In the genomic region with DNA sequence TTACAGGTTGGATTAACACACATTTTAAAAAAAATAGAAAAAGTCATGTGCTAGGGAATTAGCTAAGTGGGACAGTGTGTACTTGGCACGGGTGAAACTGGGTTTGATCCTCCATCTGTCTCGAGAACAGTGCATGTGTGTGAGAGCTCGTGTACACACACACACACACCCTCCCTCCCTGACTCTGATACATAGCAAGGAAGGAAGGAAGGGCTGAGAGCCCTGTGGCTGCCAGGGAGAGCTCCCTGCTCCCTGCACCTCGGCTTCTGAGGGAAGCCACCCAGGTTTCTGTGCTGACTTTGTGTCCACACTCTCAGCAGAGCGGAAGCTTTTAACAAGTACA, we compare ENCODE assay signal across 8 mouse cellular contexts.
DNase-seq lines count a peak whose midpoint lies in the region; ATAC-seq and TF ChIP-seq lines count a peak whose summit lies in the region.

No protein-coding gene starts in this region.

- no peak for TF ChIP-seq EP300 in heart, postnatal 0 days (IDR thresholded peaks at IDR 0.05; ENCODE audit: low read depth)

- H3K4me2 ChIP-seq in heart, postnatal 0 days (ENCODE audit: low read depth, low read length), result peak overlapping the region; percentile 58
- H3K4me2 ChIP-seq in limb, embryonic 13.5 days (replicated peaks), result peak overlapping the region; percentile 55
- H3K4me2 ChIP-seq in midbrain, embryonic 15.5 days, result peak overlapping the region; percentile 48

- intact Hi-C loops in gastrocnemius, postnatal 14 days (cut with DNase I; ENCODE audit: low total_unique reads), result no loop called here

- ATAC-seq in common myeloid progenitor, adult 5-6 weeks (replicated peaks; ENCODE audit: low read depth, poor library complexity, severe bottlenecking), result 0 out of 2 replicates have a peak, but pooled peaks have one; percentile 18
- ATAC-seq in heart, postnatal 0 days (ENCODE audit: insufficient read depth, low read depth), result peak; percentile 71
- peak; percentile 30; the same call in 1 of the 2 replicates for ATAC-seq in limb, embryonic 13.5 days (ENCODE audit: low FRiP score, low read depth)
- ATAC-seq in midbrain, embryonic 15.5 days (replicated peaks), result peak; percentile 69

- no peaks in the 10 kb centered on the region for H3K27me3 ChIP-seq in heart, postnatal 0 days (ENCODE audit: control insufficient read depth, insufficient read depth, low read length)
- H3K27me3 ChIP-seq in limb, embryonic 13.5 days, result no peaks in the 10 kb centered on the region
- H3K27me3 ChIP-seq in midbrain, embryonic 15.5 days (replicated peaks), result no peaks in the 10 kb centered on the region

- no peaks in the 10 kb centered on the region for H3K36me3 ChIP-seq in heart, postnatal 0 days (replicated peaks; ENCODE audit: control insufficient read depth, insufficient read depth, low read length)
- H3K36me3 ChIP-seq in limb, embryonic 13.5 days, result no peaks in the 10 kb centered on the region
- H3K36me3 ChIP-seq in midbrain, embryonic 15.5 days (replicated peaks), result no peaks in the 10 kb centered on the region

- 12% methylated on average over 5 of the region's 5 CpGs for WGBS in heart, postnatal 0 days
- 7% methylated on average over 5 of the region's 5 CpGs for WGBS in limb, embryonic 13.5 days
- 10% methylated on average over 5 of the region's 5 CpGs for WGBS in midbrain, embryonic 15.5 days

- H3K4me1 ChIP-seq in heart, postnatal 0 days (ENCODE audit: control insufficient read depth, insufficient read depth), result peaks cover 24% of the 10 kb centered on the region
- peaks cover 52% of the 10 kb centered on the region for H3K4me1 ChIP-seq in limb, embryonic 13.5 days
- H3K4me1 ChIP-seq in midbrain, embryonic 15.5 days, result peaks cover 35% of the 10 kb centered on the region

- no peak overlapping the region; the same call in 1 of the 2 replicates for H3K4me3 ChIP-seq in layer of hippocampus, adult 2 months
- H3K4me3 ChIP-seq in heart, postnatal 0 days (ENCODE audit: low read depth, low read length), result 0 out of 2 replicates have a peak overlapping the region, but pooled peaks have one; percentile 29
- no peak overlapping the region for H3K4me3 ChIP-seq in limb, embryonic 13.5 days
- no peak overlapping the region for H3K4me3 ChIP-seq in midbrain, embryonic 15.5 days

- H3K9me3 ChIP-seq in heart, postnatal 0 days (replicated peaks; ENCODE audit: control insufficient read depth, low read length), result no peaks in the 10 kb centered on the region
- no peaks in the 10 kb centered on the region for H3K9me3 ChIP-seq in limb, embryonic 13.5 days
- H3K9me3 ChIP-seq in midbrain, embryonic 15.5 days, result no peaks in the 10 kb centered on the region

- H3K9ac ChIP-seq in heart, postnatal 0 days (replicated peaks; ENCODE audit: low read depth, low read length), result peak overlapping the region; percentile 52; the same call in 1 of the 2 replicates
- no peak overlapping the region for H3K9ac ChIP-seq in limb, embryonic 13.5 days
- no peak overlapping the region for H3K9ac ChIP-seq in midbrain, embryonic 15.5 days

- H3K27ac ChIP-seq in layer of hippocampus, adult 2 months, result peak overlapping the region; percentile 97
- peak overlapping the region; percentile 91 for H3K27ac ChIP-seq in heart, postnatal 0 days (ENCODE audit: low read depth)
- peak overlapping the region; percentile 90 for H3K27ac ChIP-seq in limb, embryonic 13.5 days
- H3K27ac ChIP-seq in midbrain, embryonic 15.5 days, result peak overlapping the region; percentile 20; the same call in 1 of the 2 replicates

- peak; percentile 51 to 52 for DNase-seq in layer of hippocampus, adult 2 months (ENCODE audit: low spot score in 2 of 2)
- DNase-seq in layer of hippocampus, adult 9-10 months (ENCODE audit: low spot score), result no peak
- DNase-seq in heart, postnatal 0 days (ENCODE audit: low spot score), result peak; percentile 47
- no peak for DNase-seq in ovary, adult 18-20 months (ENCODE audit: low spot score)
- DNase-seq in gastrocnemius, postnatal 14 days, result no peak

- no peak for TF ChIP-seq CTCF in layer of hippocampus, adult 2 months (conservative IDR thresholded peaks at IDR 0.05)
- TF ChIP-seq CTCF in heart, postnatal 0 days (IDR thresholded peaks at IDR 0.05; ENCODE audit: low read depth), result no peak

Comparison
In these comparisons a context has a peak if more than half of its experiments do, and no peak if none do; other contexts are left out.
1. DNase-seq: peak in layer of hippocampus, adult 2 months (2 of 2) and heart, postnatal 0 days (single experiment); none in layer of hippocampus, adult 9-10 months (single experiment), ovary, adult 18-20 months (single experiment) and gastrocnemius, postnatal 14 days (single experiment).
2. H3K27ac ChIP-seq: peak in every context shown above with its lines; median percentile 97 in layer of hippocampus, adult 2 months; 91 in heart, postnatal 0 days; 90 in limb, embryonic 13.5 days; 20 in midbrain, embryonic 15.5 days.
3. ATAC-seq: peak in every context shown above with its lines; median percentile 71 in heart, postnatal 0 days; 69 in midbrain, embryonic 15.5 days; 30 in limb, embryonic 13.5 days; 18 in common myeloid progenitor, adult 5-6 weeks.
4. Peak in every context shown above with its lines, with median percentiles within 50 percentile points of each other: H3K4me2 ChIP-seq.